Mouse (Mus musculus): ENCODE measurements around the gene Ptprg. TPM values are rescaled to one million over a fixed set of nuclear protein-coding genes. Genes with fewer than 3 reads are reported as not detected.

Gene Ptprg
- polyA plus RNA-seq, 1 experiment = 16.6 TPM

DNA sequence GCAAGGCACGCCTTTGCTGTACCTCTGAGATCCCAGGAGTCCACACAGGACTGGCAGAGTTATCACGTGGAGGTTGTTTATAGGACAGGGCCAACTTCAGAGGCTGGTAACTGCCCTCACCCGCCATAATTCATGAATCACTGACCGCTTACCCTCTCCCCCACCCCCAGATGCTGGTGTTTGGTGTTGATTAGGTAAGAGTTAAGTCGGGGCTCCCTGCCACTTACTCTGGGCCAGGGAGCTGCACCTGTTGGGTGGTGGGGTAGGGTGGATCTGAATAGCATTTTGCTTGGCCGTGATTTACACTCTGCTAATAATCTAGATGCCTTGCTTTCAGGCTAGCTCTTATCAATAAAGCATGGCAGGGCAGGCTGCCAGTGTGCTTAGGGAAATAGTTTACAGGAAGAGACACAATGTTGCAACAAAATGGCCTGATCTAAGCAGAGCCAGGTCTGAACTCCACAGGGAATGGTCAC, 25.2 kb downstream of the Ptprg start:
- Histone ChIP-seq H3K27me3 (ENCODE audit: control insufficient read depth, insufficient read depth, insufficient read length) (no peaks in the 10 kb centered on the region), H3K4me3 (ENCODE audit: insufficient read depth, poor library complexity, severe bottlenecking) (no peak overlapping the region), H3ac (ENCODE audit: control insufficient read depth, insufficient read length, low read depth) (no peak overlapping the region), H3K79me2 (ENCODE audit: control insufficient read depth, insufficient read depth) (peaks cover 29% of the 10 kb centered on the region), H3K79me3 (ENCODE audit: low read depth) (peaks cover 20% of the 10 kb centered on the region), H3K36me3 (ENCODE audit: control insufficient read depth, insufficient read depth) (no peaks in the 10 kb centered on the region)
- no peak for TF ChIP-seq MAX (IDR thresholded peaks at IDR 0.05)
- TF ChIP-seq MYOG (IDR thresholded peaks at IDR 0.05; ENCODE audit: control insufficient read depth, extremely low read depth, insufficient read length) = no peak
- TF ChIP-seq CTCF (IDR thresholded peaks at IDR 0.05; ENCODE audit: control insufficient read depth, insufficient read depth, insufficient read length) = no peak
- TF ChIP-seq USF1 (IDR thresholded peaks at IDR 0.05; ENCODE audit: low read depth) = no peak
- TF ChIP-seq CEBPB (IDR thresholded peaks at IDR 0.05; ENCODE audit: low read depth) = no peak
- no peak for TF ChIP-seq FOSL1 (IDR thresholded peaks at IDR 0.05; ENCODE audit: insufficient read depth, low read length, poor library complexity, severe bottlenecking)
- no peak for TF ChIP-seq MYOD1 (IDR thresholded peaks at IDR 0.05; ENCODE audit: control insufficient read depth, insufficient read length, low read depth)

- Histone ChIP-seq H3K27me3 (ENCODE audit: control insufficient read depth, insufficient read depth, insufficient read length) (no peaks in the 10 kb centered on the region), H3K4me3 (ENCODE audit: insufficient read depth, poor library complexity, severe bottlenecking) (no peak overlapping the region), H3K79me2 (ENCODE audit: control insufficient read depth, insufficient read depth) (peaks cover 21% of the 10 kb centered on the region), H3K36me3 (ENCODE audit: control insufficient read depth, insufficient read depth) (no peaks in the 10 kb centered on the region), H3K79me3 (ENCODE audit: low read depth) (peaks cover 17% of the 10 kb centered on the region), H3ac (ENCODE audit: control insufficient read depth, insufficient read length, low read depth) (no peak overlapping the region)
- TF ChIP-seq CEBPB (IDR thresholded peaks at IDR 0.05; ENCODE audit: low read depth) = no peak
- no peak for TF ChIP-seq FOSL1 (IDR thresholded peaks at IDR 0.05; ENCODE audit: insufficient read depth, low read length, poor library complexity, severe bottlenecking)
- TF ChIP-seq CTCF (IDR thresholded peaks at IDR 0.05; ENCODE audit: control insufficient read depth, insufficient read depth, insufficient read length) = no peak
Measured at GRCm38 (mm10) chr14:11579950-11580349, 26.6 kb downstream of the Ptprg start.

DNA sequence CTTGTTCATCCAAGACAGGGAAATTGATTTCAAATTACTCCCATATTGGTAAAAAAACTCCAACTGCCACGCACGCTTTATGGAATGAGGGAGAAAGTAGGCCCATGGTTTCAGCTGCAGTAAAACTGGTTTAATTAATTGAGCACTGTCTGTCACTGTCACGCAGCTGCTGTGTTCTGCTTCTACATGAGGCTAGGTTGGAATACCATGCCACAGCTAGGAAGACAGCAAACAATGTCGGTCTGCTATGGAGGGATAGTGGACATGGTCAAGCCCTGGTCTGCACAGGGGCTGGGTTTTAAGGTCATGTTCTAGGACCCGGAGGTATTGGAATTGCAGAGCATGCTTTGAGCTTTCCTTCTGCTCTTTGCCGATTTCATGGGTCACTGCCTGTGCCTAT, 30.9 kb downstream of the Ptprg start:
- Histone ChIP-seq H3K36me3 (ENCODE audit: control insufficient read depth, insufficient read depth) (no peaks in the 10 kb centered on the region), H3K27me3 (ENCODE audit: control insufficient read depth, insufficient read depth, insufficient read length) (no peaks in the 10 kb centered on the region), H3K79me2 (ENCODE audit: control insufficient read depth, insufficient read depth) (peaks cover 14% of the 10 kb centered on the region), H3ac (ENCODE audit: control insufficient read depth, insufficient read length, low read depth) (no peak overlapping the region), H3K4me3 (ENCODE audit: insufficient read depth, poor library complexity, severe bottlenecking) (no peak overlapping the region), H3K79me3 (ENCODE audit: low read depth) (peaks cover 16% of the 10 kb centered on the region)
- TF ChIP-seq CEBPB (IDR thresholded peaks at IDR 0.05; ENCODE audit: low read depth) = no peak
- TF ChIP-seq MAX (IDR thresholded peaks at IDR 0.05) = no peak

- TF ChIP-seq MAX (IDR thresholded peaks at IDR 0.05) (no peak), USF1 (IDR thresholded peaks at IDR 0.05; ENCODE audit: low read depth) (no peak), CTCF (IDR thresholded peaks at IDR 0.05; ENCODE audit: control insufficient read depth, insufficient read depth, insufficient read length) (no peak), FOSL1 (IDR thresholded peaks at IDR 0.05; ENCODE audit: insufficient read depth, low read length, poor library complexity, severe bottlenecking) (no peak), MYOG (IDR thresholded peaks at IDR 0.05; ENCODE audit: control insufficient read depth, extremely low read depth, insufficient read length) (no peak), CEBPB (IDR thresholded peaks at IDR 0.05; ENCODE audit: low read depth) (no peak), MYOD1 (IDR thresholded peaks at IDR 0.05; ENCODE audit: control insufficient read depth, insufficient read length, low read depth) (no peak)
- no peaks in the 10 kb centered on the region for H3K27me3 ChIP-seq (ENCODE audit: control insufficient read depth, insufficient read depth, insufficient read length)
- H3K4me3 ChIP-seq (ENCODE audit: insufficient read depth, poor library complexity, severe bottlenecking) = no peak overlapping the region
- peaks cover 15% of the 10 kb centered on the region for H3K79me3 ChIP-seq (ENCODE audit: low read depth)
- peaks cover 14% of the 10 kb centered on the region for H3K79me2 ChIP-seq (ENCODE audit: control insufficient read depth, insufficient read depth)
- H3ac ChIP-seq (ENCODE audit: control insufficient read depth, insufficient read length, low read depth) = no peak overlapping the region
- H3K36me3 ChIP-seq (ENCODE audit: control insufficient read depth, insufficient read depth) = no peaks in the 10 kb centered on the region
Measured at GRCm38 (mm10) chr14:11584929-11585633, 31.7 kb downstream of the Ptprg start.

DNA sequence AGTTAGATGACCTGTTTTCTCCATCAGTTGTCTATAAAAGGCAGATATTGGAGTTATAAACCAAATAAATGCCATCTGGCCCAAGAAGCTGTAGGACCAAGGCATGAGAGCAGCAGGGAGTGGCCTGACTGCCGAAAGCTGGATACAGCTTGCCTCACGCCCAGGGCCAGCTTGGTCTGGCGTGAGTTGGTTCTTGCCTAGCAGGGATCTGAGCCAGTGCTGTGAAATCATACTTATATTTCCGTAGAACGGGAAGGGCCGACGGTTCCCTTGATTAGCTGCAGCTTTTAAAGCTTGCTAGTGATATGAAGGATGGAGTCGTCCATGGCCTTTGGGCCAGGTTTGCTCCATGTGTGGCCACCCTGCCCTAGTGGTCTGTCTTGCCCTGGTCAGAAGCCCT, 37.1 kb downstream of the Ptprg start:
- Histone ChIP-seq H3K36me3 (ENCODE audit: control insufficient read depth, insufficient read depth) (no peaks in the 10 kb centered on the region), H3K4me3 (ENCODE audit: insufficient read depth, poor library complexity, severe bottlenecking) (no peak overlapping the region), H3K79me3 (ENCODE audit: low read depth) (peaks cover 4% of the 10 kb centered on the region), H3K79me2 (ENCODE audit: control insufficient read depth, insufficient read depth) (peaks cover 3% of the 10 kb centered on the region), H3K27me3 (ENCODE audit: control insufficient read depth, insufficient read depth, insufficient read length) (no peaks in the 10 kb centered on the region), H3ac (ENCODE audit: control insufficient read depth, insufficient read length, low read depth) (no peak overlapping the region)
- TF ChIP-seq FOSL1 (IDR thresholded peaks at IDR 0.05; ENCODE audit: insufficient read depth, low read length, poor library complexity, severe bottlenecking) = no peak
- TF ChIP-seq MYOG (IDR thresholded peaks at IDR 0.05; ENCODE audit: control insufficient read depth, extremely low read depth, insufficient read length) = no peak
- TF ChIP-seq MYOD1 (IDR thresholded peaks at IDR 0.05; ENCODE audit: control insufficient read depth, insufficient read length, low read depth) = no peak
- TF ChIP-seq MAX (IDR thresholded peaks at IDR 0.05) = no peak
- no peak for TF ChIP-seq USF1 (IDR thresholded peaks at IDR 0.05; ENCODE audit: low read depth)
- TF ChIP-seq CTCF (IDR thresholded peaks at IDR 0.05; ENCODE audit: control insufficient read depth, insufficient read depth, insufficient read length) = no peak
- TF ChIP-seq CEBPB (IDR thresholded peaks at IDR 0.05; ENCODE audit: low read depth) = no peak

GRCm38 (mm10) chr14:11592650-11593049, 39.3 kb downstream of the Ptprg start:
- Histone ChIP-seq H3K27me3 (ENCODE audit: control insufficient read depth, insufficient read depth, insufficient read length) (no peaks in the 10 kb centered on the region), H3K79me3 (ENCODE audit: low read depth) (peaks cover 5% of the 10 kb centered on the region), H3K4me3 (ENCODE audit: insufficient read depth, poor library complexity, severe bottlenecking) (no peak overlapping the region), H3ac (ENCODE audit: control insufficient read depth, insufficient read length, low read depth) (no peak overlapping the region), H3K36me3 (ENCODE audit: control insufficient read depth, insufficient read depth) (no peaks in the 10 kb centered on the region), H3K79me2 (ENCODE audit: control insufficient read depth, insufficient read depth) (peaks cover 15% of the 10 kb centered on the region)
- TF ChIP-seq MYOD1 (IDR thresholded peaks at IDR 0.05; ENCODE audit: control insufficient read depth, insufficient read length, low read depth) (no peak), FOSL1 (IDR thresholded peaks at IDR 0.05; ENCODE audit: insufficient read depth, low read length, poor library complexity, severe bottlenecking) (no peak), CEBPB (IDR thresholded peaks at IDR 0.05; ENCODE audit: low read depth) (no peak), MAX (IDR thresholded peaks at IDR 0.05) (no peak), CTCF (IDR thresholded peaks at IDR 0.05; ENCODE audit: control insufficient read depth, insufficient read depth, insufficient read length) (no peak), MYOG (IDR thresholded peaks at IDR 0.05; ENCODE audit: control insufficient read depth, extremely low read depth, insufficient read length) (no peak)

Data from C2C12 (cell line).